Mouse (Mus musculus) ES-Bruce4 (cell line): ENCODE measurements around the gene Ptpn12.

Source experiments
- CTCF ChIP-seq: IDR thresholded peaks from one replicate; pipeline ENCODE4 v1.8.1; 2011; ENCODE audit warnings: low read depth, low read length
- EP300 ChIP-seq: IDR thresholded peaks from 2 replicates; pipeline ENCODE4 v1.6.1; 2011; ENCODE audit warnings: low read depth, low read length; ENCODE audit not compliant: insufficient read depth
- POLR2A ChIP-seq: IDR thresholded peaks from one replicate; pipeline ENCODE4 v1.8.1; 2011; ENCODE audit warnings: low read length; ENCODE audit not compliant: insufficient read depth

GRCm38 (mm10) chr5:21038100-21038499, 17.6 kb downstream of the Ptpn12 start:
- TF ChIP-seq CTCF, result no peak
- no peak for TF ChIP-seq POLR2A
- no peak for TF ChIP-seq EP300
